Mouse (Mus musculus) CD4-positive, CD25-positive, alpha-beta regulatory T cell, adult 2 months (primary cell): ENCODE data around the gene Mov10l1.

Experiments
- DNase-seq: peaks from one replicate; pipeline ENCODE4 v3.0.0-alpha.2; 2012; ENCODE audit warnings: low read depth, low spot score

Mov10l1 gene

GRCm38 (mm10) chr15:89074613-89075477 is 92.1 kb downstream of the Mov10l1 start, which contains the start of gene Trabd:
Trabd (plus strand) TSS chr15:89075124.
- no peak for DNase-seq

- peak; percentile 88 for DNase-seq
Measured at GRCm38 (mm10) chr15:89075478-89076147, 92.9 kb downstream of the Mov10l1 start.

DNA sequence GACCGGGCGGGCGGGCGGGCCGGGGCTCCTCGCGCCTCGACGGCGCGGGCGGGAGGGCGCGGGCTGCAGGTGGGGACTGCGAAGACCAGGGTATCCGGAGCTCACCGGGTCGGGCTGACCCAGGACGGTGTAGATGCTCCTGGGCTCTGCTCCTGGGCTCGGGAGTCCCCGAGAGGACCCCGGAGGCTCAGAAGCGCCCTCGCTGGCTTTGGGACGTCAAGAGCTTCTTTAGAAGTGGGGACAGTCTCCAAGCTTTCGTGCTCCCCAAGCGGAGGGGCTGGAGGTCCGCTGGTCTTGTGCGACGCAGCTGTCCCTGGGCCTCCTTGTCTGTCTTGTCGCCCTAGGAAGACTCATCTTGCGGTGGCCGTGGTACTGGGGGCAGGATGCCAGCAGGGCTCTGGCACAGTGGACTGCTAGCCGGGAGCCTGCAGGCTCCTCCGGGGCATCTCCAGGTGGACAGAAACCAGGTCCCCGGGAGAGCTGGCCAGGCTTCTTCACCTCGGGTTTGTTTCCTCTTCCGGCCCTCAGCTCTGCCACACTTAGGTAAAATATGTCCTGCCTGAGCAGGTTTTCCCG is 93.5 kb downstream of the Mov10l1 start:
- DNase-seq: peak; percentile 40

GRCm38 (mm10) chr15:89078208-89078836 is 95.6 kb downstream of the Mov10l1 start:
- peak; percentile 90 for DNase-seq

DNA sequence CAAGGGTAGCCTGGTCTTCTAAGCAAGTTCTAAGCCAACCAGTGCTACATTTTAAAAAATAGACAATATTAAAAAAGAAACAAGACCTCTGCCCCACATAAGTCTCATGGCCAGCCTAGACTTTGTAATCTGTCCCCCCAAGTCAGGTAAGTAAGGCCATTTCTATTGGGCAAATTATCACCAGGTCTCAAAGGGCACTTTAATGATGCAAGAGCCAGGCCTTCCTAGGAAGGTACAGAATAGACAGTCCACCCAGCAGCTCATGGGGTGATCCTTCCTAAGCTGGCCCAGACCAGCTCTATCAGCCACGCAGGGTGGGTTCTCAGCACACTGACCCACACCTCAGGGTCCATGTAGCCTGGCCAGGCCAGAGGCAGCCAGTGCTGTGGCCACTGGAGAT is 101.2 kb downstream of the Mov10l1 start:
- no peak for DNase-seq

DNA sequence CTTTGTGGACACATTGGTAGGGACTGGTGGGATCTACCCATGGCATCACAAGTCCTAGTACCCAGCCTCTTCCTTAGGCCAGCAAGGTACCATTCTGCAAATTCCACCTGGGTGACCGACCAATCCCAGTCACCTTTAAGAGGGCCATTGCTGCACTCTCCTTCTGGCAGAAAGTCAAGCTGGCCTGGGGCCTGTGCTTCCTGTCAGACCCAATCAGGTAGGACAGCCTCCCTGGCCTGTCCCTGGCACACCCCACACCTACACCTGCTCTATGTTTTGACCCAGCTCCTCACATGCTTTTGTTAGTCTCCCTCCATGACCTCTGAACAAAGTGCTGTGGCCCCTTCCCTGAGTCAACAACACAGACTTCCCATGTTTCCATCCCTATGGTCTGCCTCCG is 102.1 kb downstream of the Mov10l1 start:
- DNase-seq: no peak

- DNase-seq: peak; percentile 84
Measured at GRCm38 (mm10) chr15:89088607-89089247, 106.0 kb downstream of the Mov10l1 start, which contains the start of gene Selenoo. Selenoo (plus strand) TSS chr15:89089084.

DNA sequence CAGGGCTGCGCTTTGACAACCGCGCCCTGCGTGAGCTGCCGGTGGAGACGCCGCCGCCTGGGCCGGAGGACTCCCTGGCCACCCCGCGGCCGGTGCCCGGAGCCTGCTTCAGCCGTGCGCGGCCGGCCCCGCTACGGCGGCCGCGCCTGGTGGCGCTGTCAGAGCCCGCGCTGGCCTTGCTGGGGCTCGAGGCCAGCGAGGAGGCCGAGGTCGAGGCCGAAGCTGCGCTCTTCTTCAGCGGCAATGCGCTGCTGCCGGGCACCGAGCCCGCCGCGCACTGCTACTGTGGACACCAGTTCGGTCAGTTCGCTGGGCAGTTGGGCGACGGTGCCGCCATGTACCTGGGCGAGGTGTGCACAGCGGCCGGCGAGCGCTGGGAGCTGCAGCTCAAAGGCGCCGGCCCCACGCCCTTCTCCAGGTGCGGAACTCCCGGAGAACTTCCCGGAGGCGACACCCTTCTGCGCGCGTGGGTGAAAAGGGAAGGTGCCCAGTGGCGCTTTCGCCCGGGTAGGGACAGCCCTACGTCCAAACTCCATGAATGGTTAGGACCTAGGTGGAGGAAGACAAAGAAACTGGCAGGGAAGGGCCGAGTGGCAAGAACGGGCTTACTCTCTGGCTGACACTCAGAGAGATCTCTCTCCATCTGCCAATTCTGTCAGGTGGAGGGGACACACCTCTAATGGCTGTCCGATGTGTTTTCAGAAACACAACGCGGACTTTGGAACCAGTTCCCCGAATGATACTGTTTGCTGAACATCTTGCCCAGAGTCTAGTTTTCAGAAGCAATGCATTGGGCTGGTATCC is 106.7 kb downstream of the Mov10l1 start:
- peak; percentile 31 for DNase-seq

DNA sequence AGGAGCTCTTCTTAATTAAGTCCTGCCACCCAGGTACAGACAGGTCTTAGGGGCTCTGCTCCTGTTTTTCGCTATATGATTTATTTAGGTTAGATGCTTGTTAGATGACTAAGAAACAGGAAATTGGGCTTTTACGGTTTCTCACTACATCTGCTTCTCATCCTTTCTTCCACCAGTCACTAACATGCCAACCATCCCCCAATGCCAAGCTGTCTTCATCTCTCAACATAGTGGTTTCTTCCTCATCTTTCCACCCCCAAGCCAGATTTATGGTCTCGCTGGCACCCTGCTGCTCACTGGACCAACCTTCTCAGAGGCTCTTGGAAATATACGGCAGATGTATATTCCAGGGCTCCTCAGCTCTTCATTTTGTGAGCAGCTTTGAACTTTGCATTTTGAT is 108.0 kb downstream of the Mov10l1 start:
- no peak for DNase-seq

- no peak for DNase-seq
Measured at GRCm38 (mm10) chr15:89092181-89092580, 109.5 kb downstream of the Mov10l1 start.

DNA sequence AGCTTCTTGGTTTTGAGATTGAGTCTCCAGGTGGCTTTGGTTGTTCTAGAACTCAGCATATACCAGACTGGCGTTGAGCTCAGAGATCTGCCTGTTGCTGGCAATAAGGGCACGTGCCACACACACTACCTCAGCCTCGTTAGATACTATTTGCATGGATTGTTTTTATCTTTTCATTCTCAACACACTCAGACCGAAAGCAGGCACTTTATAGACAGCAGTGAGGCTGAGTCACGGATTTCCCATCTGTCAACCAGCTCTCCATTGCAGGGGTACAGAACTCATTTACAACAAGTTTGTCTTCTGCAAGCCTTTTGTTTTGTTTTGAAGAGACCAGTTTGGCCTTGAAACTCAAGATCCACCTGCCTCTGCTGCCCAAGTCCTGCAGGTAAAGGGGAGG is 114.7 kb downstream of the Mov10l1 start:
- no peak for DNase-seq

- no peak for DNase-seq
Measured at GRCm38 (mm10) chr15:89098616-89099015, 115.9 kb downstream of the Mov10l1 start.

DNA sequence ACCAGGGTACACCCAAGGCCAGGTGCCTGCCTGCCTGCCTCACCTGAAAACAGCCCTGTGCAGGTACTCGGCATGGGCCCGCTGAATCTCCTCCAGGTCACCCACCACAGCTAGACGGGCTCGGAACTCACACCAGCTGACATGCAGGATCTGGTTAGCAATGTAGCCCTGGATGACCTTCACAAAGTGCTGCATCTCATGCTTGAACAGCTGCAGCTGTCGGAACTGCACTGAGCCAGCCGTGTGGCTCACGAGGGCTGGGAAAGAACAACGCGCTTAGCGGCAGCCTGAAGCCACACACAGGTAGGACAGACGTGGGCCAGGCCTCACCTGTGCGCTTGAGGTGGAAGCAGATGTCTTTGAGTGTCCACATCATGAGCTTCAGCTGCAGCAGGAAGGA is 118.1 kb downstream of the Mov10l1 start:
- no peak for DNase-seq

- no peak for DNase-seq
Measured at GRCm38 (mm10) chr15:89102646-89103045, 119.9 kb downstream of the Mov10l1 start.

- no peak for DNase-seq
Measured at GRCm38 (mm10) chr15:89103921-89104320, 121.2 kb downstream of the Mov10l1 start.

- no peak for DNase-seq
Measured at GRCm38 (mm10) chr15:89104425-89104824, 121.7 kb downstream of the Mov10l1 start.
